Mouse (Mus musculus) liver, embryonic 12.5 days (tissue): ENCODE data around the gene Taar9. TPM values are rescaled to one million over a fixed set of nuclear protein-coding genes. Genes with fewer than 3 reads are reported as not detected.

Experiments used
- ATAC-seq: fragments of 200-750 bp; cut with Nextera tagmentation; 2 replicates; pipeline ENCODE4 v1.8.0; 2017; ENCODE audit warnings: moderate number of reproducible peaks, mild to moderate bottlenecking, moderate library complexity
- H3K27ac ChIP-seq: fragments of 300-500 bp; sonication (generic); 2 replicates; pipeline ENCODE4 v1.5.1; 2016; ENCODE audit warnings: mild to moderate bottlenecking
- H3K27me3 ChIP-seq: fragments of 300-500 bp; sonication (generic); replicated peaks from 2 replicates; pipeline ENCODE4 v1.6.1; 2016; ENCODE audit warnings: mild to moderate bottlenecking, moderate library complexity
- H3K36me3 ChIP-seq: fragments of 300-500 bp; sonication (generic); 2 replicates; pipeline ENCODE4 v1.6.1; 2016; ENCODE audit warnings: mild to moderate bottlenecking, moderate library complexity
- H3K4me1 ChIP-seq: fragments of 300-500 bp; sonication (generic); 2 replicates; pipeline ENCODE4 v1.6.1; 2016
- H3K4me2 ChIP-seq: fragments of 300-500 bp; sonication (generic); 2 replicates; pipeline ENCODE4 v1.6.1; 2016; ENCODE audit warnings: mild to moderate bottlenecking, moderate library complexity
- H3K4me3 ChIP-seq: fragments of 300-500 bp; sonication (generic); 2 replicates; pipeline ENCODE4 v1.5.1; 2016; ENCODE audit warnings: mild to moderate bottlenecking, moderate library complexity
- H3K9ac ChIP-seq: fragments of 300-500 bp; sonication (generic); 2 replicates; pipeline ENCODE4 v1.6.1; 2016; ENCODE audit warnings: mild to moderate bottlenecking, moderate library complexity
- H3K9me3 ChIP-seq: fragments of 300-500 bp; sonication (generic); replicated peaks from 2 replicates; pipeline ENCODE4 v1.6.1; 2016; ENCODE audit warnings: mild to moderate bottlenecking, moderate library complexity
- WGBS: fragments of 180-500 bp; shearing (Covaris S2); methylation state at CpG from one replicate; pipeline ENCODE4 v1.1.7; 2016; ENCODE audit not compliant: insufficient replicate concordance; 5-methylcytosine and 5-hydroxymethylcytosine counted together
- polyA plus RNA-seq: library from polyadenylated mRNA; unstranded; fragments of >200 nt; fragmentation: Nextera tagmentation; extraction: Ambion mirVana; gene quantifications from 2 replicates; pipeline ENCODE4 v1.2.1, GENCODE M21; 2016

The Taar9 gene
- polyA plus RNA-seq, 1 experiment from 2014 or later: not detected

- no peaks in the 10 kb centered on the region for H3K27me3 ChIP-seq
- no peak overlapping the region for H3K27ac ChIP-seq
- no peaks in the 10 kb centered on the region for H3K4me1 ChIP-seq
- no peaks in the 10 kb centered on the region for H3K36me3 ChIP-seq
- no peak overlapping the region for H3K9ac ChIP-seq
- WGBS: 43% methylated on average over 3 of the region's 3 CpGs
- no peak for ATAC-seq
- H3K4me2 ChIP-seq: no peak overlapping the region
- no peaks in the 10 kb centered on the region for H3K9me3 ChIP-seq
- no peak overlapping the region for H3K4me3 ChIP-seq
Observed at GRCm38 (mm10) chr10:24058986-24059385, 50.3 kb downstream of the Taar9 start.

Other genes with a start within 250 kb of the Taar9 start
- gene Vnn1, start 214.8 kb downstream of the Taar9 start, polyA plus RNA-seq: 0.94 and 1.1 TPM in 2 replicates
- gene Taar1, start 189.2 kb downstream of the Taar9 start, polyA plus RNA-seq: not detected in 2 replicates
- not detected in 2 replicates for gene Taar2, start 171.0 kb downstream of the Taar9 start, polyA plus RNA-seq
- not detected in 2 replicates for gene Taar3, start 160.0 kb downstream of the Taar9 start, polyA plus RNA-seq
- gene Taar4, start 149.0 kb downstream of the Taar9 start, polyA plus RNA-seq: not detected in 2 replicates
- not detected in 2 replicates for gene Taar5, start 138.8 kb downstream of the Taar9 start, polyA plus RNA-seq
- gene Taar6, start 123.9 kb downstream of the Taar9 start, polyA plus RNA-seq: not detected in 2 replicates
- not detected in 2 replicates for gene Taar7a, start 116.1 kb downstream of the Taar9 start, polyA plus RNA-seq
- gene Taar7b, start 109.6 kb downstream of the Taar9 start, polyA plus RNA-seq: not detected in 2 replicates
- gene Taar7d, start 82.3 kb downstream of the Taar9 start, polyA plus RNA-seq: not detected in 2 replicates
- not detected in 2 replicates for gene Taar7e, start 71.9 kb downstream of the Taar9 start, polyA plus RNA-seq
- not detected in 2 replicates for gene Taar7f, start 60.0 kb downstream of the Taar9 start, polyA plus RNA-seq
- not detected in 2 replicates for gene Taar8a, start 33.0 kb downstream of the Taar9 start, polyA plus RNA-seq
- gene Taar8b, start 17.2 kb downstream of the Taar9 start, polyA plus RNA-seq: not detected in 2 replicates
- gene Taar8c, start 7.6 kb downstream of the Taar9 start, polyA plus RNA-seq: not detected in 2 replicates
- gene Stx7, start 39.8 kb upstream of the Taar9 start, polyA plus RNA-seq: 34.0 TPM in 2 replicates
- gene Moxd1, start 114.0 kb upstream of the Taar9 start, polyA plus RNA-seq: 1.0 and 1.1 TPM in 2 replicates